Mouse (Mus musculus) kidney, embryonic 16.5 days (tissue): Measurements from ENCODE around the gene Olfr1126. TPM values are rescaled to one million over a fixed set of nuclear protein-coding genes. Genes with fewer than 3 reads are reported as not detected.

ENCODE experiments used
- polyA plus RNA-seq: library from polyadenylated mRNA; unstranded; fragments of >200 nt; fragmentation: Nextera tagmentation; extraction: Ambion mirVana; gene quantifications from 2 replicates; pipeline ENCODE4 v1.2.1, GENCODE M21; 2015

The Olfr1126 gene
- polyA plus RNA-seq, 1 experiment from 2014 or later: not detected

Other genes with a start within 250 kb of the Olfr1126 start
- gene Olfr1113, start 245.0 kb upstream of the Olfr1126 start, polyA plus RNA-seq: not detected in 2 replicates
- gene Olfr1115, start 205.9 kb upstream of the Olfr1126 start, polyA plus RNA-seq: not detected in 2 replicates
- gene Olfr1116, start 186.4 kb upstream of the Olfr1126 start, polyA plus RNA-seq: not detected in 2 replicates
- gene Olfr1118, start 146.4 kb upstream of the Olfr1126 start, polyA plus RNA-seq: not detected in 2 replicates
- gene Olfr1120, start 99.1 kb upstream of the Olfr1126 start, polyA plus RNA-seq: not detected in 2 replicates
- gene Olfr1121, start 84.1 kb upstream of the Olfr1126 start, polyA plus RNA-seq: not detected in 2 replicates
- not detected in 2 replicates for gene Olfr1122, start 68.1 kb upstream of the Olfr1126 start, polyA plus RNA-seq
- gene Olfr1123, start 37.3 kb upstream of the Olfr1126 start, polyA plus RNA-seq: not detected in 2 replicates
- 0.09 TPM in 1 of 2 replicates, not detected in the other for gene Olfr1124, start 23.7 kb upstream of the Olfr1126 start, polyA plus RNA-seq
- not detected in 2 replicates for gene Pramel7, start 43.1 kb downstream of the Olfr1126 start, polyA plus RNA-seq
- not detected in 2 replicates for gene Pramel6, start 52.6 kb downstream of the Olfr1126 start, polyA plus RNA-seq
- gene Olfr153, start 77.8 kb downstream of the Olfr1126 start, polyA plus RNA-seq: not detected in 2 replicates
- gene Olfr1128, start 91.6 kb downstream of the Olfr1126 start, polyA plus RNA-seq: not detected in 2 replicates
- not detected in 2 replicates for gene Olfr1129, start 119.9 kb downstream of the Olfr1126 start, polyA plus RNA-seq
- gene Olfr1130, start 152.2 kb downstream of the Olfr1126 start, polyA plus RNA-seq: not detected in 2 replicates
- gene Olfr1131, start 173.1 kb downstream of the Olfr1126 start, polyA plus RNA-seq: not detected in 2 replicates
- gene Olfr1132, start 183.6 kb downstream of the Olfr1126 start, polyA plus RNA-seq: not detected in 2 replicates
- not detected in 2 replicates for gene Olfr1133, start 193.4 kb downstream of the Olfr1126 start, polyA plus RNA-seq
- not detected in 2 replicates for gene Olfr1134, start 204.5 kb downstream of the Olfr1126 start, polyA plus RNA-seq
- not detected in 2 replicates for gene Olfr1135, start 219.7 kb downstream of the Olfr1126 start, polyA plus RNA-seq
- gene Olfr1136, start 240.0 kb downstream of the Olfr1126 start, polyA plus RNA-seq: not detected in 2 replicates